Mouse (Mus musculus): ENCODE results near the gene Frmd4a. TPM values are rescaled to one million over a fixed set of nuclear protein-coding genes. Genes with fewer than 3 reads are reported as not detected.
A peak's percentile ranks its signal among the peaks of the same experiment; 100 is the strongest.

The Frmd4a gene
- polyA plus RNA-seq, 1 experiment from 2014 or later, result 48.1 TPM

DNA sequence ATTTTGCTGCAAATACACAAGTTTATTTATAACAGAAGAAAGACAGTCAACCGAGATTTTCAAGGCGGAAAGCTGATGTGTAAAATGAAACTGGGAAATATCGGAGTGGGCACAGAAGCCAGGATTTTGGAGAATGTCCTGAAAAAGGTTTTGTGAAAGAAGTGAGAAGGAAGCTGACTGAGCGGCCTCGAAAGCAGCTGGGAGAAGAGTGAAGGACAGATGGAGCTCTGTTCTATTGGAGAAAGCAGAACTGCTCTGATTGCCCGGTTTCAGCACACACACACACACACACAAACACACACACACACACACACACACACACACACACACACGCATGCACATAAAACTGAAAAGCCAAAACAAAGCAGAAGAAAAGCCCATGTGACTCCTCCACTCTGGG, 249.9 kb downstream of the Frmd4a start:
- Histone ChIP-seq H3K4me1 (ENCODE audit: control insufficient read depth, insufficient read depth, low read depth, low read length) (no peaks in the 10 kb centered on the region), H3K9ac (ENCODE audit: low read depth, low read length) (no peak overlapping the region), H3K4me3 (ENCODE audit: low read length) (no peak overlapping the region), H3K27me3 (replicated peaks; ENCODE audit: control insufficient read depth, insufficient read depth, low read length) (no peaks in the 10 kb centered on the region), H3K27ac (ENCODE audit: low read depth, low read length) (no peak overlapping the region), H3K36me3 (ENCODE audit: control insufficient read depth, insufficient read depth, low read length) (no peaks in the 10 kb centered on the region), H3K4me2 (ENCODE audit: low read length) (no peak overlapping the region), H3K9me3 (ENCODE audit: control insufficient read depth, low read length) (no peaks in the 10 kb centered on the region)
- ATAC-seq, result no peak
- WGBS, result 75% methylated on average over 7 of the region's 7 CpGs

DNA sequence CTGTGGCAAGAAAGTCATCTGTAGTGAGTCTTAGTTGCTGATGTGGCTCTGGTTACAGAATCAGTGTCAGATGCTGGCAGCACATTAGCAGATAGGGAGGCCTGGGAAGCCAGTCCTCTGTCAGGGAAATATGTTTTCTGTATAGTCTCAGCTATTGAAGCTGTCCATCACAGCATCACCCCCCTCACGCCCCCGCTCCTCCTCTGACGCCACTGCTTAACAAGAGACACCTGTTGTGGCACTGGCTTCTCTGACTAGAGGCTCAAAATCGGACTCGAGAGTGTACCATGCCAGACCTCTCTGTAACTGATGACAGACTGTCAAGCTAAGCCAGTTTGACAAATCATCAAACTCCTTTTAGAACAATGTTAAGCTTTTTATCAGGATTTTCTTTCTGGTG, 265.3 kb downstream of the Frmd4a start:
- H3K4me1 ChIP-seq (ENCODE audit: control insufficient read depth, insufficient read depth, low read depth, low read length), result peaks cover 13% of the 10 kb centered on the region
- no peak for ATAC-seq
- no peaks in the 10 kb centered on the region for H3K27me3 ChIP-seq (replicated peaks; ENCODE audit: control insufficient read depth, insufficient read depth, low read length)
- WGBS, result 63% methylated on average over 5 of the region's 5 CpGs
- H3K4me2 ChIP-seq (ENCODE audit: low read length), result no peak overlapping the region
- no peaks in the 10 kb centered on the region for H3K36me3 ChIP-seq (ENCODE audit: control insufficient read depth, insufficient read depth, low read length)
- no peak overlapping the region for H3K4me3 ChIP-seq (ENCODE audit: low read length)
- no peaks in the 10 kb centered on the region for H3K9me3 ChIP-seq (ENCODE audit: control insufficient read depth, low read length)
- H3K9ac ChIP-seq (ENCODE audit: low read depth, low read length), result no peak overlapping the region
- H3K27ac ChIP-seq (ENCODE audit: low read depth, low read length), result no peak overlapping the region

- peaks cover 13% of the 10 kb centered on the region for H3K4me1 ChIP-seq (ENCODE audit: control insufficient read depth, insufficient read depth, low read depth, low read length)
- H3K4me2 ChIP-seq (ENCODE audit: low read length), result no peak overlapping the region
- no peak overlapping the region for H3K9ac ChIP-seq (ENCODE audit: low read depth, low read length)
- 28% methylated on average over 4 of the region's 4 CpGs for WGBS
- no peaks in the 10 kb centered on the region for H3K9me3 ChIP-seq (ENCODE audit: control insufficient read depth, low read length)
- ATAC-seq, result no peak
- no peaks in the 10 kb centered on the region for H3K36me3 ChIP-seq (ENCODE audit: control insufficient read depth, insufficient read depth, low read length)
- no peak overlapping the region for H3K4me3 ChIP-seq (ENCODE audit: low read length)
- no peaks in the 10 kb centered on the region for H3K27me3 ChIP-seq (replicated peaks; ENCODE audit: control insufficient read depth, insufficient read depth, low read length)
- H3K27ac ChIP-seq (ENCODE audit: low read depth, low read length), result no peak overlapping the region
Observed at GRCm38 (mm10) chr2:4285693-4286291, 268.3 kb downstream of the Frmd4a start.

GRCm38 (mm10) chr2:4286390-4286901, 268.9 kb downstream of the Frmd4a start:
- Histone ChIP-seq H3K4me3 (ENCODE audit: low read length) (no peak overlapping the region), H3K4me2 (ENCODE audit: low read length) (no peak overlapping the region), H3K27ac (ENCODE audit: low read depth, low read length) (no peak overlapping the region), H3K27me3 (replicated peaks; ENCODE audit: control insufficient read depth, insufficient read depth, low read length) (no peaks in the 10 kb centered on the region), H3K36me3 (ENCODE audit: control insufficient read depth, insufficient read depth, low read length) (no peaks in the 10 kb centered on the region), H3K9ac (ENCODE audit: low read depth, low read length) (no peak overlapping the region), H3K9me3 (ENCODE audit: control insufficient read depth, low read length) (no peaks in the 10 kb centered on the region), H3K4me1 (ENCODE audit: control insufficient read depth, insufficient read depth, low read depth, low read length) (peaks cover 13% of the 10 kb centered on the region)
- WGBS, result 30% methylated on average over 8 of the region's 8 CpGs
- ATAC-seq, result peak; percentile 66

DNA sequence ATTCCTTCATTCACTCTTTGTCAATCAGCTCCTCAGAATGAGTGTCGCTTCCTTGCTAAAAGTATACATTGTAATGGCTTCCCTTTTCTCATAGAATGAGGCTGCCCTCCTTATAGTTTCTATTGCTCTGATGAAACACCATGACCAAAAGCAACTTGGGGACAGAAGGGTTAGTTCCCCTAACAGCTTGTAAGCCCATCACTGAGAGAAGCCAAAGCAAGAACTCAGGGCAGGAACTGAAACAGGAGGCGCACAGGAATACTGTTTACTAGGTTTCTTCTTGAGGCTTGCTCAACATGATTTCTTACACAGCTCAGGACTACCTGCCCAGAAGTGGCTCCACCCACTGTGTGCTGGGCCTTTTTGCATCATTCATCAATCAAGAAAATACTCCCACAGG, 273.0 kb downstream of the Frmd4a start:
- Histone ChIP-seq H3K36me3 (ENCODE audit: control insufficient read depth, insufficient read depth, low read length) (no peaks in the 10 kb centered on the region), H3K9ac (ENCODE audit: low read depth, low read length) (no peak overlapping the region), H3K27ac (ENCODE audit: low read depth, low read length) (no peak overlapping the region), H3K4me2 (ENCODE audit: low read length) (no peak overlapping the region), H3K9me3 (ENCODE audit: control insufficient read depth, low read length) (no peaks in the 10 kb centered on the region), H3K4me1 (ENCODE audit: control insufficient read depth, insufficient read depth, low read depth, low read length) (peaks cover 11% of the 10 kb centered on the region), H3K27me3 (replicated peaks; ENCODE audit: control insufficient read depth, insufficient read depth, low read length) (no peaks in the 10 kb centered on the region), H3K4me3 (ENCODE audit: low read length) (no peak overlapping the region)
- WGBS, result 98% methylated on average over 2 of the region's 2 CpGs
- ATAC-seq, result no peak

GRCm38 (mm10) chr2:4291100-4291499, 273.6 kb downstream of the Frmd4a start:
- Histone ChIP-seq H3K9ac (ENCODE audit: low read depth, low read length) (no peak overlapping the region), H3K4me3 (ENCODE audit: low read length) (no peak overlapping the region), H3K4me1 (ENCODE audit: control insufficient read depth, insufficient read depth, low read depth, low read length) (peaks cover 6% of the 10 kb centered on the region; the same call in 1 of the 2 replicates), H3K36me3 (ENCODE audit: control insufficient read depth, insufficient read depth, low read length) (no peaks in the 10 kb centered on the region), H3K27me3 (replicated peaks; ENCODE audit: control insufficient read depth, insufficient read depth, low read length) (no peaks in the 10 kb centered on the region), H3K4me2 (ENCODE audit: low read length) (no peak overlapping the region), H3K27ac (ENCODE audit: low read depth, low read length) (no peak overlapping the region), H3K9me3 (ENCODE audit: control insufficient read depth, low read length) (no peaks in the 10 kb centered on the region)
- 58% methylated on average over 2 of the region's 2 CpGs for WGBS
- no peak for ATAC-seq

- H3K9ac ChIP-seq (ENCODE audit: low read depth, low read length), result no peak overlapping the region
- H3K27me3 ChIP-seq (replicated peaks; ENCODE audit: control insufficient read depth, insufficient read depth, low read length), result no peaks in the 10 kb centered on the region
- no peak overlapping the region for H3K4me2 ChIP-seq (ENCODE audit: low read length)
- no peak for ATAC-seq
- no peak overlapping the region for H3K4me3 ChIP-seq (ENCODE audit: low read length)
- H3K36me3 ChIP-seq (ENCODE audit: control insufficient read depth, insufficient read depth, low read length), result no peaks in the 10 kb centered on the region
- H3K4me1 ChIP-seq (ENCODE audit: control insufficient read depth, insufficient read depth, low read depth, low read length), result peaks cover 2% of the 10 kb centered on the region; the same call in 1 of the 2 replicates
- no peaks in the 10 kb centered on the region for H3K9me3 ChIP-seq (ENCODE audit: control insufficient read depth, low read length)
- no peak overlapping the region for H3K27ac ChIP-seq (ENCODE audit: low read depth, low read length)
- WGBS, result 91% methylated on average over 3 of the region's 3 CpGs
Observed at GRCm38 (mm10) chr2:4291671-4292070, 274.2 kb downstream of the Frmd4a start.

DNA sequence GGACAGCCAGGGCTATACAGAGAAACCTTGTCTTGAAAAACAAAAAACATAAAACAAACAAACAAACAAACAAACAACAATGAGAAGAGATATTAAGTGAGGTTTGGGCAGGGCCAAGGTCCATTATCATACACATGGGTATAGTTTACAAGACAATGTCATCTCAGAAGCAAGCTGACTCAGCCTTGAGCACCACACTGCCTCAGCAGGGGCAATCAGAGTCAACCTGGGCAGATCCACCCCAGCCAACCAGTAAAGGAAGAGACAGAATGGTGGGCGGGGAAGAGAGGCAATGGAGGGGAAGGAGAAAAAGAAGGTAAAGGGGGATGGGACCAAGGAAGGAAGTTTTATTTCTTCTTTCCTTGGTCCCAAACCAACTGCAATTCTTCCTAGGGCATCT, 276.2 kb downstream of the Frmd4a start:
- Histone ChIP-seq H3K4me1 (ENCODE audit: control insufficient read depth, insufficient read depth, low read depth, low read length) (peaks cover 5% of the 10 kb centered on the region), H3K9ac (ENCODE audit: low read depth, low read length) (no peak overlapping the region), H3K4me3 (ENCODE audit: low read length) (no peak overlapping the region), H3K4me2 (ENCODE audit: low read length) (no peak overlapping the region), H3K36me3 (ENCODE audit: control insufficient read depth, insufficient read depth, low read length) (no peaks in the 10 kb centered on the region), H3K27me3 (replicated peaks; ENCODE audit: control insufficient read depth, insufficient read depth, low read length) (no peaks in the 10 kb centered on the region), H3K27ac (ENCODE audit: low read depth, low read length) (no peak overlapping the region), H3K9me3 (ENCODE audit: control insufficient read depth, low read length) (no peaks in the 10 kb centered on the region)
- WGBS, result 89% methylated on average over 1 of the region's 1 CpGs
- no peak for ATAC-seq

GRCm38 (mm10) chr2:4295641-4296040, 278.1 kb downstream of the Frmd4a start:
- no peaks in the 10 kb centered on the region for H3K9me3 ChIP-seq (ENCODE audit: control insufficient read depth, low read length)
- ATAC-seq, result no peak
- no peak overlapping the region for H3K9ac ChIP-seq (ENCODE audit: low read depth, low read length)
- no peaks in the 10 kb centered on the region for H3K36me3 ChIP-seq (ENCODE audit: control insufficient read depth, insufficient read depth, low read length)
- no peaks in the 10 kb centered on the region for H3K27me3 ChIP-seq (replicated peaks; ENCODE audit: control insufficient read depth, insufficient read depth, low read length)
- H3K4me3 ChIP-seq (ENCODE audit: low read length), result no peak overlapping the region
- peaks cover 18% of the 10 kb centered on the region for H3K4me1 ChIP-seq (ENCODE audit: control insufficient read depth, insufficient read depth, low read depth, low read length)
- no peak overlapping the region for H3K4me2 ChIP-seq (ENCODE audit: low read length)
- no peak overlapping the region for H3K27ac ChIP-seq (ENCODE audit: low read depth, low read length)
